Mouse (Mus musculus): Measurements from ENCODE around the gene Nfe2l1.

GRCm38 (mm10) chr11:96788871-96789795 is 40.6 kb downstream of the Nfe2l1 start, which contains the start of gene Cbx1:
- TF ChIP-seq CTCF (IDR thresholded peaks at IDR 0.05; ENCODE audit: control insufficient read depth, insufficient read depth, insufficient read length) (no peak), MAX (IDR thresholded peaks at IDR 0.05) (peak; percentile 21), MYOD1 (IDR thresholded peaks at IDR 0.05; ENCODE audit: control insufficient read depth, insufficient read length, low read depth) (no peak), USF1 (IDR thresholded peaks at IDR 0.05; ENCODE audit: low read depth) (no peak), MYOG (IDR thresholded peaks at IDR 0.05; ENCODE audit: control insufficient read depth, extremely low read depth, insufficient read length) (no peak)
